Mouse (Mus musculus) CH12.LX (cell line): Measurements from ENCODE around the gene Pnpla2. TPM values are rescaled to one million over a fixed set of nuclear protein-coding genes. Genes with fewer than 3 reads are reported as not detected.
A peak's percentile ranks its signal among the peaks of the same experiment; 100 is the strongest.

Experiments
- DNase-seq: peaks from one replicate; pipeline ENCODE4 v3.0.0-alpha.2; 2013; ENCODE audit errors: extremely low read depth
- H3K27ac ChIP-seq: 2 replicates; pipeline ENCODE4 v1.5.1; 2012; ENCODE audit warnings: low read depth, mild to moderate bottlenecking, control low read depth, moderate library complexity; ENCODE audit not compliant: insufficient read depth
- H3K27me3 ChIP-seq: replicated peaks from 2 replicates; pipeline ENCODE3; 2012; ENCODE audit warnings: inconsistent platforms
- H3K36me3 ChIP-seq, 2 experiments: replicated peaks in 1 of 2; 2 replicates each; pipeline versions ENCODE3 to v1.6.1; 2012; ENCODE audit warnings: inconsistent platforms in 1 of 2, low read length in 1 of 2, mild to moderate bottlenecking in 1 of 2, mixed read lengths in 1 of 2, moderate library complexity in 1 of 2; ENCODE audit not compliant: control insufficient read depth in 1 of 2, insufficient read depth in 1 of 2
- H3K4me1 ChIP-seq, 2 experiments: 2 replicates each; pipeline ENCODE4 v1.6.1; 2012; ENCODE audit warnings: inconsistent platforms in 1 of 2, moderate library complexity in 1 of 2; ENCODE audit not compliant: insufficient read depth in 2 of 2, control insufficient read depth in 1 of 2
- H3K4me2 ChIP-seq: 2 replicates; pipeline ENCODE4 v1.6.1; 2012; ENCODE audit warnings: low read depth, mild to moderate bottlenecking, control low read depth; ENCODE audit not compliant: poor library complexity, insufficient read depth, severe bottlenecking
- H3K4me3 ChIP-seq, 3 experiments: fragments of 150-350 bp in 1 of 3; sonication (generic) in 1 of 3; replicated peaks in 1 of 3; 2 replicates each; pipeline versions ENCODE3 to v1.5.1; 2011 to 2012; ENCODE audit warnings: low read depth in 2 of 3, low read length in 2 of 3, mild to moderate bottlenecking in 2 of 3, moderate library complexity in 2 of 3, control low read depth in 1 of 3, improper control_type of control experiment in 1 of 3, inconsistent platforms in 1 of 3, mixed read lengths in 1 of 3; ENCODE audit not compliant: poor library complexity in 1 of 3
- H3K79me2 ChIP-seq: replicated peaks from 2 replicates; pipeline ENCODE4 v1.6.1; 2012; ENCODE audit warnings: mild to moderate bottlenecking, moderate library complexity; ENCODE audit not compliant: control insufficient read depth, poor library complexity, insufficient read depth, severe bottlenecking; ENCODE audit errors: extremely low read depth
- H3K9ac ChIP-seq: 2 replicates; pipeline ENCODE4 v1.6.1; 2012; ENCODE audit warnings: low read depth, mild to moderate bottlenecking, control low read depth, moderate library complexity; ENCODE audit not compliant: insufficient read depth
- H3K9me3 ChIP-seq: replicated peaks from 2 replicates; pipeline ENCODE3; 2012; ENCODE audit warnings: low read length, inconsistent platforms, mixed read lengths
- BHLHE40 ChIP-seq: IDR thresholded peaks from 2 replicates; pipeline ENCODE4 v1.6.1; 2011; ENCODE audit warnings: mild to moderate bottlenecking, low read depth, low read length, improper control_type of control experiment
- CTCF ChIP-seq, 2 experiments: IDR thresholded peaks in 1 of 2; conservative IDR thresholded peaks in 1 of 2; 2 replicates each; pipeline ENCODE4 v1.5.1; 2011 to 2012; ENCODE audit warnings: low read depth in 2 of 2, low read length in 2 of 2, improper control_type of control experiment in 1 of 2, inconsistent platforms in 1 of 2, mild to moderate bottlenecking in 1 of 2, moderate library complexity in 1 of 2
- EP300 ChIP-seq: IDR thresholded peaks from 2 replicates; pipeline ENCODE4 v1.6.1; 2011; ENCODE audit warnings: low read length, improper control_type of control experiment
- GABPA ChIP-seq: IDR thresholded peaks from 2 replicates; pipeline ENCODE4 v1.6.1; 2012; ENCODE audit warnings: low read depth, low read length, improper control_type of control experiment, inconsistent platforms; ENCODE audit not compliant: insufficient replicate concordance
- IRF4 ChIP-seq: IDR thresholded peaks from 2 replicates; pipeline ENCODE4 v1.6.1; 2014; ENCODE audit warnings: low read depth, mild to moderate bottlenecking, inconsistent platforms, low read length, improper control_type of control experiment
- MAFK ChIP-seq: IDR thresholded peaks from 2 replicates; pipeline ENCODE4 v1.6.1; 2011; ENCODE audit warnings: low read length, improper control_type of control experiment; ENCODE audit not compliant: insufficient replicate concordance
- MAX ChIP-seq: IDR thresholded peaks from 2 replicates; pipeline ENCODE4 v1.6.1; 2011; ENCODE audit warnings: low read length, improper control_type of control experiment
- MEF2A ChIP-seq: IDR thresholded peaks from 2 replicates; pipeline ENCODE4 v1.6.1; 2014; ENCODE audit warnings: low read depth, mild to moderate bottlenecking, inconsistent platforms, low read length, improper control_type of control experiment, borderline replicate concordance
- MXI1 ChIP-seq: IDR thresholded peaks from 2 replicates; pipeline ENCODE4 v1.6.1; 2011; ENCODE audit warnings: mild to moderate bottlenecking, low read depth, low read length, improper control_type of control experiment
- NELFE ChIP-seq: IDR thresholded peaks from 2 replicates; pipeline ENCODE4 v1.6.1; 2011; ENCODE audit warnings: low read depth, low read length, improper control_type of control experiment
- PAX5 ChIP-seq: IDR thresholded peaks from 2 replicates; pipeline ENCODE4 v1.6.1; 2012; ENCODE audit warnings: low read length, inconsistent platforms, mixed read lengths
- POLR2A ChIP-seq: IDR thresholded peaks from 2 replicates; pipeline ENCODE4 v1.6.1; 2011; ENCODE audit warnings: low read depth, mild to moderate bottlenecking, improper control_type of control experiment, low read length
- POLR2AphosphoS2 ChIP-seq: IDR thresholded peaks from 2 replicates; pipeline ENCODE4 v1.6.1; 2011; ENCODE audit warnings: low read depth, low read length, improper control_type of control experiment
- RAD21 ChIP-seq: IDR thresholded peaks from 2 replicates; pipeline ENCODE4 v1.6.1; 2011; ENCODE audit warnings: low read depth, mild to moderate bottlenecking, low read length, improper control_type of control experiment, moderate library complexity
- RCOR1 ChIP-seq: conservative IDR thresholded peaks from 2 replicates; pipeline ENCODE4 v1.6.1; 2012; ENCODE audit warnings: low read depth, mild to moderate bottlenecking, inconsistent platforms, low read length, improper control_type of control experiment
- SMC3 ChIP-seq: IDR thresholded peaks from 2 replicates; pipeline ENCODE4 v1.6.1; 2011; ENCODE audit warnings: low read depth, low read length, improper control_type of control experiment
- TBP ChIP-seq: conservative IDR thresholded peaks from 2 replicates; pipeline ENCODE4 v1.6.1; 2011; ENCODE audit warnings: low read depth, low read length, improper control_type of control experiment
- UBTF ChIP-seq: IDR thresholded peaks from 2 replicates; pipeline ENCODE4 v1.6.1; 2012; ENCODE audit warnings: low read depth, mild to moderate bottlenecking, inconsistent platforms, low read length, improper control_type of control experiment, moderate library complexity
- USF1 ChIP-seq: IDR thresholded peaks from 2 replicates; pipeline ENCODE4 v1.6.1; 2014; ENCODE audit warnings: low read depth, mild to moderate bottlenecking, inconsistent platforms, low read length, improper control_type of control experiment
- ZC3H11A ChIP-seq: IDR thresholded peaks from 2 replicates; pipeline ENCODE4 v1.6.1; 2012; ENCODE audit warnings: low read depth, mild to moderate bottlenecking, inconsistent platforms, low read length, improper control_type of control experiment
- ZKSCAN1 ChIP-seq: IDR thresholded peaks from 2 replicates; pipeline ENCODE4 v1.6.1; 2012; ENCODE audit warnings: low read depth, inconsistent platforms, low read length, improper control_type of control experiment, borderline replicate concordance
- ZMIZ1 ChIP-seq: IDR thresholded peaks from 2 replicates; pipeline ENCODE4 v1.6.1; 2012; ENCODE audit warnings: low read depth, mild to moderate bottlenecking, inconsistent platforms, low read length, improper control_type of control experiment
- dilution Hi-C: fragments of 300-500 bp; cut with MboI; formaldehyde crosslinking; loops from 2 replicates; pipeline ENCODE4 v1.14.3; 2020; ENCODE audit warnings: low sequenced_read_pairs; ENCODE audit not compliant: extremely low pct_unique_long_range_greater_than_20kb, extremely low pct_ligation_motif_present
- in situ Hi-C: fragments of 300-500 bp; cut with MboI; formaldehyde crosslinking; loops from 3 replicates; pipeline ENCODE4 v1.14.3; 2019; ENCODE audit warnings: low sequenced_read_pairs, low pct_ligation_motif_present, low pct_unique_long_range_greater_than_20kb, mixed read lengths
- polyA plus RNA-seq: library from polyadenylated mRNA; unstranded; fragments of >175 nt; gene quantifications from 2 replicates; pipeline ENCODE4 v1.2.1, GENCODE M21; 2012; ENCODE audit warnings: low read depth; ENCODE audit not compliant: insufficient read length
- total RNA-seq, 2 experiments: library from RNA; depleted of rRNA; stranded (reverse); fragments of 300-350 nt in 1 of 2; fragments of >200 nt in 1 of 2; gene quantifications; 2 replicates each; pipeline ENCODE4 v1.2.3; 2012 to 2014

Gene Pnpla2
- total and polyA plus RNA-seq, 3 experiments = 2.8 to 29.6 (median 11.7) TPM

DNA sequence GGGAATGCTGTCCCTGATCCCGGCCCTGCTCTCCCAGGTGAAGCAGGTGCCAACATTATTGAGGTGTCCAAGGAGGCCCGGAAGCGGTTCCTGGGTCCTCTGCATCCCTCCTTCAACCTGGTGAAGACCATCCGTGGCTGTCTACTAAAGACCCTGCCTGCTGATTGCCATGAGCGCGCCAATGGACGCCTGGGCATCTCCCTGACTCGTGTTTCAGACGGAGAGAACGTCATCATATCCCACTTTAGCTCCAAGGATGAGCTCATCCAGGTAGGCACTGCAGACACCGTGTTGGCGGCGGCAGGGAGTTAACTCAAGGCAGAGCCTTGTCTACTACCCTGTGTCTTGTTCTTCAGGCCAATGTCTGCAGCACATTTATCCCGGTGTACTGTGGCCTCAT, 2.2 kb downstream of the Pnpla2 start:
- H3K9ac ChIP-seq = no peak overlapping the region
- no peaks in the 10 kb centered on the region for H3K79me2 ChIP-seq
- no peaks in the 10 kb centered on the region for H3K9me3 ChIP-seq
- H3K4me1 ChIP-seq = peaks cover 11 to 26% of the 10 kb centered on the region in 2 experiments
- H3K4me3 ChIP-seq = no peak overlapping the region
- H3K4me2 ChIP-seq = no peak overlapping the region
- in situ Hi-C loops (no loop called here), dilution Hi-C loops (no loop called here)
- DNase-seq = no peak
- no peak overlapping the region for H3K27ac ChIP-seq
- TF ChIP-seq BHLHE40 (no peak), MEF2A (no peak), MAX (no peak), EP300 (no peak), POLR2AphosphoS2 (no peak), PAX5 (no peak), ZKSCAN1 (no peak), IRF4 (no peak), UBTF (no peak)
- H3K36me3 ChIP-seq = peaks cover 23 to 44% of the 10 kb centered on the region in 2 experiments
- no peaks in the 10 kb centered on the region for H3K27me3 ChIP-seq

DNA sequence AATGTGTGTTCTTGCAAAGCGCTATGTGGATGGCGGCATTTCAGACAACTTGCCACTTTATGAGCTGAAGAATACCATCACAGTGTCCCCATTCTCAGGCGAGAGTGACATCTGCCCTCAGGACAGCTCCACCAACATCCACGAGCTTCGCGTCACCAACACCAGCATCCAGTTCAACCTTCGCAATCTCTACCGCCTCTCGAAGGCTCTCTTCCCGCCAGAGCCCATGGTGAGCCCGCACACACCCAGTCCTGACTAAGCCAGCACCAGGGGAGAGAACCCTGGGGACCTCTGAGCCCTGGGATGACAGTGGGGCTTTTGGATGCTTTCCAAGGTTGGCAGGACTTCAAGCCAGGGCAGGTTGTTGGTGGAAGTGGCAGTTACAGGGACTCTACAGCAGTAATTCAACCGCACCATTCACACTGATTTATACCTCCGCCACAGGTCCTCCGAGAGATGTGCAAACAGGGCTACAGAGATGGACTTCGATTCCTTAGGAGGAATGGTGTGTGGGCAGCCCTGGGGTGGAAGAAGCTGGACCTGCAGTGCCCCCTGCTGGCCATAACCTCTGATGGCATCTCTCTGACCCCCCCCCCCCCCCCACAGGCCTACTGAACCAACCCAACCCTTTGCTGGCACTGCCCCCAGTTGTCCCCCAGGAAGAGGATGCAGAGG, 3.1 kb downstream of the Pnpla2 start:
- Histone ChIP-seq H3K4me2 (no peak overlapping the region), H3K4me3 (no peak overlapping the region)
- in situ Hi-C loops = no loop called here

More for the DNA sequence above, 3.1 kb downstream of the Pnpla2 start:
- Histone ChIP-seq H3K27ac (no peak overlapping the region), H3K79me2 (no peaks in the 10 kb centered on the region), H3K4me1 (peaks cover 11 to 29% of the 10 kb centered on the region in 2 experiments), H3K36me3 (peaks cover 22 to 43% of the 10 kb centered on the region in 2 experiments), H3K9me3 (no peaks in the 10 kb centered on the region)
- dilution Hi-C loops = no loop called here
- DNase-seq = no peak
- TF ChIP-seq IRF4 (no peak), POLR2A (no peak), CTCF (conservative IDR thresholded peaks at IDR 0.05 in 1 of 2, IDR thresholded peaks at IDR 0.05 in 1 of 2; ENCODE audit: low read depth in 2 of 2, low read length in 2 of 2) (peak in 1 of 2 experiments; percentile 69; a peak in 2 of 4 replicates), GABPA (no peak), RCOR1 (no peak), NELFE (no peak), PAX5 (no peak), ZC3H11A (no peak), ZMIZ1 (no peak), MXI1 (no peak), USF1 (no peak), MAFK (no peak), EP300 (no peak), RAD21 (peak; percentile 58), POLR2AphosphoS2 (no peak), TBP (no peak), SMC3 (peak; percentile 44)
- TF ChIP-seq, all 38 proteins: peak for 3
- Histone ChIP-seq H3K27me3 (no peaks in the 10 kb centered on the region), H3K9ac (no peak overlapping the region)
